Mouse (Mus musculus) T-helper 17 cell (primary cell): ENCODE data around the gene Caps2.
"Not testable (repeated sequence)": the region's sequence is repeated elsewhere in the genome, so short reads cannot be mapped to it uniquely, and the experiment has no call there.

Experiments used
- in situ Hi-C, 2 experiments: fragments of 300-600 bp; cut with MboI, MseI; formaldehyde crosslinking; loops; 1 replicate in 1 of 2; 2 replicates in 1 of 2; pipeline ENCODE4 v1.15.1; 2025; ENCODE audit warnings: high pct_unique_total_duplicates in 2 of 2

Gene Caps2

GRCm38 (mm10) chr10:112163168-112163766 is at the start of gene Caps2:
Gene Caps2, plus strand, starts transcription at chr10:112163621.
- in situ Hi-C loops = loop anchor here (5.0 to 10.0 kb wide), 2 partner anchors 96 to 118 kb away; no protein-coding TSS in a partner anchor

GRCm38 (mm10) chr10:112125090-112125489 is 38.3 kb upstream of the Caps2 start:
- in situ Hi-C loops = loop anchor here in 1 of 2 experiments (25.0 kb wide), 1 partner anchor 687 kb away; no protein-coding TSS in a partner anchor

- in situ Hi-C loops = loop anchor here in 1 of 2 experiments (25.0 kb wide), 1 partner anchor 685 kb away; no protein-coding TSS in a partner anchor
Observed at GRCm38 (mm10) chr10:112127682-112128230, 35.7 kb upstream of the Caps2 start.

DNA sequence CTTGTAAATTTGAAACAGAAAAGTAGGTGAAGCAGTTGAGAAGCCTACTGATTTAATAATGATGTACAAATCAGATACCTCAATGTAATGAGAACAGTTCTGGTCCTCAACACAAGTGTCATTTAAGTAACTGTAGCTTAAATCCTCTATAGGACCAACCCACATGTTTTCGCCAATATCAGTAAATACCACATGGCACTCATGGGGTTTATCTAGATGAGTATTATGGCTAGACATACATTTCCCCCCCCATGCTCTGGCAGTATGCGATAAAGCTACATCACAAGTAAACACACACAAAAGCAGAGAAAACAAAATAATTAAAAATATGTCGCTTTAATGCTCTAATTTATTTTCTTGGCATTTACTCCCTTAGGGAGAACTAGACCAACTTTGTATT is 31.2 kb upstream of the Caps2 start:
- in situ Hi-C loops = loop anchor here in 1 of 2 experiments (10.0 to 25.0 kb wide), 2 partner anchors 93 to 680 kb away; no protein-coding TSS in a partner anchor

- in situ Hi-C loops = loop anchor here in 1 of 2 experiments (10.0 to 25.0 kb wide), 2 partner anchors 87 to 674 kb away; no protein-coding TSS in a partner anchor
Observed at GRCm38 (mm10) chr10:112138050-112138870, 25.2 kb upstream of the Caps2 start.

DNA sequence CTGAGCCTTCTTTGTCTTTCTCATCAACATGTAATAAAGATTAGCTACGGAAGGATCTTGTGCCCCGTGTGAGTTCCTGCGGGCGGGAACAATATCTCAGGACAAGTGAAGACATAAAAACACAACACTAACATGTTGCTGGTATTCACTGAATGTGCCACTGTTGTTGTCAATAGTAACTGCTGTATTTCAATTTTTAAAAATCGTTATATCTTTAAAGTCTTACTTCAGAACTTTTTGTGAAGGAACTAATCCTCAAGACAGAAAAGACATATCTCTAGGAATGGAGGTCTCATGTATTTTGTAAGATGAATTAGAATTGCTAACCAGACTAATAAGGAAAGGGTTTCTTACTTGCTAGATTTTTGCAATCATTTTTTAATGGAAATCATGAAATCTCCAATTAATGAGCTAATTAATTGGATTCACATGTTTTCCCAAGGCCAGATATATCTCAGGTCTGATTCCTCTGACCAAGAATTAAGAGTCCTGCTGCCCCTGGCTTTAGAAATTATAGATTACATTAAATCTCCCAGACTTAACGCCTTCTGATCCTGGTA is 24.5 kb upstream of the Caps2 start:
- in situ Hi-C loops = loop anchor here in 1 of 2 experiments (10.0 to 25.0 kb wide), 2 partner anchors 86 to 673 kb away; no protein-coding TSS in a partner anchor

GRCm38 (mm10) chr10:112139834-112140233 is 23.6 kb upstream of the Caps2 start:
- in situ Hi-C loops = loop anchor here in 1 of 2 experiments (10.0 to 25.0 kb wide), 2 partner anchors 85 to 672 kb away; no protein-coding TSS in a partner anchor

DNA sequence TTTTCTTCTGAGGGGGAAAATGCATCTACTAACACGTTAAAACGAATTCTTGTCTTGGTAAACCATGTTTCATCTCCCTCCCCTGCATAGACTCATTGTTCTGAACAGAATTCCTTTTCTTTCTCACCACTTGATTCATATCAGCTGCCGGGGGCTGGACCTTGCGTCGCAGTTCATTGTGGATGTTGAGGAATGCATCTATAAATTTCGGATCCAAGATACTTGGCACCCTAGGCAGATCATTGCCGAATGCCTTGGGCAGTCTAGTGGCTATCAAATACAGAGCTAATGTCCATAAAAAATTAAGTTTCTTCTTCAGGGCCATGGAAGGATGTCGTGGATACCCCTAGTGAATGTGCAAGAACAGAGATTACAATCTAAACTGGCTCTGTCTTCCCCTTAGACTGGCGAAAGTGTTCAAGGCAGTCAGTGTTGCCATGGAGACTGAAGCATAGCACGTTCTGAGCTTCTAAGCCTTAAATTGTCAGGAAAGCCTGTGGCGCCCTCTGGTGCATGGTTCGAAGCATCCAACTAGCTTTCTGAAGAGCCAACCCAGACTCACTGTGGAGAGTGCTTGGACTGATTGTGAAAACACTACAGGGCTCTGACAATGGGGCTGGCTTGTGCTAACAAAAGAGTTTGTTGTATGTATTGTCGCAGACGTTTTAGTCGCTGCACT is 3.4 kb upstream of the Caps2 start, which contains the start of gene Glipr1l3:
Glipr1l3 (minus strand) TSS at position 446 of the 679 bp plus-strand sequence.
- in situ Hi-C loops = loop anchor here (5.0 to 10.0 kb wide), 3 partner anchors 93 to 115 kb away; partner anchors contain the start of gene Glipr1l1 (in 1 of the 2)

DNA sequence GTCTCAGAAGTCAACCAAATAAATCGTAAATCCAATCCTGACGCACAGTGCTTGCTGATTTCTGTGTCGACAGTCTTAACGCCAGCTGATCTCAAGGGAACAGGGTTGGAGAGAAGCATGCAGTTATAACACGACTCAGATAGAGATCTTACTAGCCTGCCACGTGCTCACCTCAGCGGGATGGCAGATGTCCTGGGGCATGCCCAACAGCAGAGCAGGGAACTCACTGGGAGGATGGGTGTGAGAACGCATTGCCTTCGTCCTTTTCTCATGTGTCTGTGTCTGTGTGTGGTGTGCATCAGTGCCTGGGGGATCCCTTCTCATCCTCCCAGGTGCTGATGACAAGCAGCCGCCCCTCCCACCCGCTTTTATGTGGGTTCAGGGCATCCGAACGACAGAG is 13.6 kb downstream of the Caps2 start:
- in situ Hi-C loops = not testable (repeated sequence)

DNA sequence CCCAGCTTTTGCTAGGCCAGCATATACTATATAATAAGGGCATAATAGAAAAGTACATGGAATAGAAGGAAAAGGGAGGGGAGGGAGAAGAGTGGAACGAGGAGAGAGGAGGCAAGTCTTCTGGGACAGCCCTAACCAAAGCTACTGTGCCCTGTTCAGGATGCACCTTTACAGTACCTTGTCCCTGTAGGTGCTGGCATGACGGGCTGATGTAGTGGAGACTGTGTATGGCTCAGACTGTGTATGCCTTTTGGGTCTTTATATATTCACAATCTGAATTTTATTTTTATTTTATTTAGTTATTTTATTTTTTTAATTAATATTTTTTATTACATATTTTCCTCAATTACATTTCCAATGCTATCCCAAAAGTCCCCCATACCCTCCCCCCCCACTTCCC is 30.5 kb downstream of the Caps2 start:
- in situ Hi-C loops = not testable (repeated sequence)

- in situ Hi-C loops = no loop called here
Observed at GRCm38 (mm10) chr10:112203463-112203862, 40.0 kb downstream of the Caps2 start.

- in situ Hi-C loops = loop anchor here in 1 of 2 experiments (10.0 kb wide), 1 partner anchor 92 kb away; no protein-coding TSS in a partner anchor
Observed at GRCm38 (mm10) chr10:112227073-112227472, 63.7 kb downstream of the Caps2 start.

- in situ Hi-C loops = loop anchor here in 1 of 2 experiments (10.0 kb wide), 1 partner anchor 94 kb away; no protein-coding TSS in a partner anchor
Observed at GRCm38 (mm10) chr10:112229091-112229843, 65.8 kb downstream of the Caps2 start.

- in situ Hi-C loops = not testable (repeated sequence)
Observed at GRCm38 (mm10) chr10:112232733-112233132, 69.3 kb downstream of the Caps2 start.

DNA sequence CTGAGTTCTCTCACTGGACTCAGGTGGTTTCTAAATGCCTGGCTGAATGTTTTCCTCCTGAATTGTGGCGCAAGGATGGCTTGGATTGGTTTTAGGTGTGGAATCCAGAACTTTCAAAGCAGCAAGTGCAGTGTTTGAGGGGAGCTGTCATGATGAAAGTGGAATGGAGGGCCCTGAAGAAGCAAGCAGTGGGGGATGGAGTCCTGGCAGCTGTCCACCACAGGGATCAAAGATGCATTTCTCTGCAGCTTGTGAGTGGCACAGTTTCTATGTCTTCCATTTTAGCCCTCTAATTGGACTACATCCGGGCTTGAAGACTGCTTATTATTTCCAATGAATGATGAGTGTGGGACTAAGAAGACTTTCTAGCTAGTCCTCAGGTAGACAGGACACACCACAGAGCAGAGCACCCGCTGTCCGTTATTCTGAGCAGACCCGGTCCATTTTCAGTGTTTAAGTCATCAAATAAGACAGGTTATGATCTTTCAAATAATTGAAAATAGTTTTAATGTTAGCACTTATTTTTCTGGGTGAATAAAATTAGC is 72.0 kb downstream of the Caps2 start:
- in situ Hi-C loops = not testable (repeated sequence)

GRCm38 (mm10) chr10:112248273-112248672 is 84.9 kb downstream of the Caps2 start:
- in situ Hi-C loops = no loop called here

DNA sequence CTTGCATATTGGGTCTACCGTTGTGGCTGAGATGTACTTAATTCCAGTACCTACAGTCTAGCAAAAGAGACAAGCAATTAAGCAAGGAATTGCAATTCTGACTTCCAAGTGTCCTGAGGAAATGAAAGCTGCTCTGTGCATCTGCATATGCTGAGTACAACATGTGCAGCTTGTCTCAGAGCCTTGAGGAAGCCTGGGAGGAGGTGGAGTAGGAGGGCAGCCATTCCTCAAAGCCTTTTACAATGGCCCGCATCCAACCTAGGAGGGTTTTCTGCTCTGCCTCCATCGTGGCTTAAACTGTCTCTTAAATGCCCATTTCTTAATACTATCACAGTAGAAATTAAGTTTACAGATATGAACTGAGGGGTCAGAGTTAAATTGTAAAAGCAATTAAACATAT is 100.0 kb downstream of the Caps2 start:
- in situ Hi-C loops = no loop called here
